Mouse (Mus musculus) lung, postnatal 10 days (tissue): Measurements from ENCODE around the gene Bad.
A peak's percentile ranks its signal among the peaks of the same experiment; 100 is the strongest.

Source experiments
- DNase-seq: peaks from one replicate; pipeline ENCODE4 v3.0.0; 2021

The Bad gene

DNA sequence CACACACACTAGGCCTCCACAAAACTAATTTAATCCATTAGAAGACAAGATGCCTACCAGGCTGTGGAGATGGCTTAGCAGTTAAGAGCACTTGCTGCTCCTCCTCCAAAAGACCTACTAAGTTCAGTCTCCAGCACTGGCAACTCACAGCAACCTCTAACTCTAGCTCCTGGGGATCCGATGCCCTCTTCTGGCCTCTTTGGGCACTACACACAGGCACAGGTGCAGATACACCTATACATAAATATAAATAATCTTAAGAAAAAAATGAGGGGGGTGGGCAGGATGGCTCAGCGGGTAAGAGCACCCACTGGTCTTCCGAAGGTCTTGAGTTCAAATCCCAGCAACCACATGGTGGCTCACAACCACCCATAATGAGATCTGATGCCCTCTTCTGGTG lies 5.4 kb upstream of the Bad start:
- no peak for DNase-seq

DNA sequence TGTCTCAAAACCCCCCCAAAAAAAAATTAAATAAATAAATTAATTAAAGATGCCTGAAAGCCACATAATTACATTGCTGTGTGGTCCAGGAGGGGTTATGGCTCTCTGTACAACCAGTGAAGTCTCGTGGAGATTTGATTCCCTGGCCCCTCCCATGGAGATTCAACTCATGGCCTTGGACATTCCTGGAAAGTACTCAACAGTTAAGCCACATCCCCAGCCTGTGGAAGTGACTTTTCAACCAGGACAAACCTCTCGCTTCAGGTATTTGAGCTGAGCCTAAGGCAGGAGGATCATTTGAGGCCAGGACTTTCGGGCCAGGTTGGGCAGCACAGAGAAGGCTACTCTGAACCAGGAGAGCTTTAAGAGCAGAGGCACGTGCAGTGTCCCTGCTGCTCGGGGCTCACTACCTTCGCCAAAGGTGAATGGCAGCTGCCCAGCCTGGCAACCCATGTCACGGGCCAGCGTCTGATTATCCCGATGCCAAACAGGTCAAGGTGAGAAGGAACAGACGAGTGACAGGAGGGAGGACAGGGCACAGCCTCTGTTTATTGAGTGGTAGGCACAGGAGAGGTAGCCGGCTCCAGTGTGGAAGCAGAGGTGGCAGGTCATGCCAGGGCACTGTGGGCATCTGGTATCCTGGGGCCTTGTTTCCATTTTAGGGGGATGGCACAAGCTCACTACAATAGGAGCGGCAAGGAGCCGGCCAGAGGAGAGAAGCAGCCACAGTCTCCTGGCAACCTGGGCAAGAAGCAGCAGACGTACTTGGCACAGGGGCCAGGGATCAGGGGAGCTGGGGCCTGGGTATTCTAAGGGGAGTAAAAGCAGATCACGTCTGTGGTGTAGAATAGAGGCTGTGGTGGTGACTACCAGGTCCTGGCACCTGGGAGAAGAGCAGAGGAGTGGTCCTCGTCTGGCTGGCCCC lies 3.9 kb upstream of the Bad start:
- no peak for DNase-seq

GRCm38 (mm10) chr19:6939106-6940002 lies 2.3 kb upstream of the Bad start:
- DNase-seq: no peak

- no peak for DNase-seq
Observed at GRCm38 (mm10) chr19:6940396-6941351, 987 bp upstream of the Bad start.

- DNase-seq: peak; percentile 98
Observed at GRCm38 (mm10) chr19:6942249-6942691, 609 bp downstream of the Bad start, which contains the start of gene Gpr137. TSS of gene Gpr137 (minus strand) at chr19:6942480.

GRCm38 (mm10) chr19:6942764-6943163 lies 1.1 kb downstream of the Bad start:
- DNase-seq: no peak

DNA sequence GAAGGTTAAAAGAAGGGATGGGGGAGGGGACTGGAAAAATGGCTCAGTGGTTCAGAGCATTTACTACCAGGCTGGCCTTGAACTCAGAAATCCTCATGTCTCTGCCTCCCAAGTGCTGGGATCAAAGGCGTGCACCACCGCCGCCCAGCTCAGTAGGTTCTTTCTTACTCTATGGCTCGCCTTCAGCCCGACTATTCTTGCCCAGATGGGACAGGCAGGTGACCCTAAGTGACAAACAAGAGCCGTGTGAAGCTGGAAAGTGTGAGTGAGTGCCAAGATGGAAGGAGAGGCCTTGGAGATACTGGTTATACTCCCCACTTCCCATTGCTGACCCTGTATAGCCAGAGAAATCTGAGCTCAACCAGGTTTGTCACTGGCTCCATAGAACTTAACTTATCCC lies 2.0 kb downstream of the Bad start:
- DNase-seq: no peak

- DNase-seq: no peak
Observed at GRCm38 (mm10) chr19:6947742-6948141, 6.1 kb downstream of the Bad start.

- no peak for DNase-seq
Observed at GRCm38 (mm10) chr19:6948186-6948585, 6.5 kb downstream of the Bad start.

GRCm38 (mm10) chr19:6949532-6949931 lies 7.9 kb downstream of the Bad start:
- DNase-seq: no peak

DNA sequence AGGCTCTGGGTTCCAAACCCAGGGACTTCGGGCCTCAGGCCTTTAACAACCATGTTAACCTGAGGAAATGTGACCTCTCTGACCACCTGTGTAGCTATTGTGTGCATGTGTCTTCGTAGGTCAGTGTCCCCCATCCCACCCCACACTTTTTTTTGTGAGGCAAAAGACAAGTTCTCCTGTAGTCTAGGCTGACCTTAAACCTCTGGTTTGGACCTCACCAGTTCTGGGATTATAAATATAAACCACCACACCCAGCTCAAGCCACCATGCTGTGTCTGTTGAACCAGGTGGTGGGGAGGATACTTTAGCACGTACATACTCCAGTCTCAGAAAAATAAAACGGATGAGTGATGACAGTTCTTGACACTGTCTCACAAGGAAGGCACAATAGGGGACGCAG lies 8.3 kb downstream of the Bad start:
- DNase-seq: no peak

DNA sequence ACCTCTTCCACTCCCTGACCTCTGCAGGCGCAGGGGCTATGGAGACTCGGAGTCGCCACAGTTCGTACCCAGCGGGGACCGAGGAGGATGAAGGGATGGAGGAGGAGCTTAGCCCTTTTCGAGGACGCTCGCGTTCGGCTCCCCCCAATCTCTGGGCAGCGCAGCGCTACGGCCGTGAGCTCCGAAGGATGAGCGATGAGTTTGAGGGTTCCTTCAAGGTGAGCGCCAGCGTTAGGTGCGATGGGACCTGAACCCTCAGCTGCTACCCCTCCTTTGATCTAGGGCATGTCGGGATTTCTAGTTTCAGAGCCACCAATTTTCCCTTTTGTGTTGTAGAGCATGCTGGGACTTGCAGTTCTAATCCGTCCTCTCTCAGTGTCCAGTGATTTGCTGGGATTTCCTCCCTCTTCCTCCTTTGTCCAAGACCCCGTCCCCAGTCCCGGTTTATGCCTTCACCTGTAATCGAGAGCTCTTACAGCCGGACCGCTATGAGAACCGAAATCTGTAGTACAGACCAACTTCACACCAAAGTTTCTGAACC lies 9.0 kb downstream of the Bad start:
- DNase-seq: peak; percentile 59

DNA sequence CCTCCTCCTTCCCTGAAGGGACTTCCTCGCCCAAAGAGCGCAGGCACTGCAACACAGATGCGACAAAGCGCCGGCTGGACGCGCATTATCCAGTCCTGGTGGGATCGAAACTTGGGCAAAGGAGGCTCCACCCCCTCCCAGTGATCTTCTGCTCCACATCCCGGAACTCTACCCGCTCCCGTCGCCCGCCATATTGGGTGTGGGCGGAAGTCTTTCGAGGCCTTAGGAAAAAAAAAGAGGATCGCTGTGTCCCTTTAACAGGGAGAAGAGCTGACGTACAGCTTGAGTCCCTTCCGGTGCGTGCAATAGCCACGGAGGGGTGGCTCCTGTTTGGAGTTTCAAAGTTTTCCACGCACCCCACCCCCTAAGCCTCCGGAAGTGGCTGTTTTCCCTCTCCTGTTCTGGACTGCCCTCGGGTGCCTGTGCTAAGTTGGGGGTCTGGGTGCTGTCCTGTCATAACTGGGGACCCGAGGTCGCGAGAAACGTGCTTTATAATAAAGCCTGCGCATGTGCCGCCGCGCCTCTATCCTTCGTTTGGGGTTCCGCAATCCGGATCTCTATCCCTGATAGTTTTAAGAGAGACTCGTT lies 9.8 kb downstream of the Bad start:
- DNase-seq: peak; percentile 98

- DNase-seq: peak; percentile 94
Observed at GRCm38 (mm10) chr19:6951994-6952711, 10.5 kb downstream of the Bad start.

- peak; percentile 87 for DNase-seq
Observed at GRCm38 (mm10) chr19:6952712-6953037, 11.0 kb downstream of the Bad start.

DNA sequence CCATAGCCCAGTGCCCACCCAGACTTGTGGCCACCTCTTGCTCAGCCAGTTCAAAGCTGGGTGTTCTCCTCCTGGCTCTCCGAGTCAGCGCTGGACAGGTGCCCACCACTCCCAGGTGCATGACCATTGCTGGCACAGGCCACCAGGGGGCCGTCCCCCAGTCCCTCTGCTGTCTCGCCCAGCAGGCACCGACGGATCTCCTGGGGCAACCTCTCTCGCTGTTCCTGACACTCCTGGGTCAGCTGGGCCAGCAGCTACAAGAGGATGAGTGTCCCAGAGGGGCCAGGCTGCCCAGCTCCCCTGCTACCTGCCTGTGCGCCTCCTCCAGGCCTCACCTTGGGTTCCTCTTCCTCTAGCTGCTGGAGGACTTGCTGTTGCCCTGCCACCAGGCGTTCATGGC lies 12.4 kb downstream of the Bad start:
- peak; percentile 79 for DNase-seq

GRCm38 (mm10) chr19:6955424-6955823 lies 13.8 kb downstream of the Bad start:
- no peak for DNase-seq

- DNase-seq: no peak
Observed at GRCm38 (mm10) chr19:6956461-6956860, 14.8 kb downstream of the Bad start.

GRCm38 (mm10) chr19:6968491-6969271 lies 27.0 kb downstream of the Bad start:
- DNase-seq: peak; percentile 70

- DNase-seq: no peak
Observed at GRCm38 (mm10) chr19:6969291-6969664, 27.6 kb downstream of the Bad start.
